Mouse (Mus musculus) layer of hippocampus, adult 18-20 months (tissue): ENCODE measurements around the gene Olfr916. TPM values are rescaled to one million over a fixed set of nuclear protein-coding genes. Genes with fewer than 3 reads are reported as not detected.

ENCODE experiments used
- DNase-seq, 2 experiments: peaks; one replicate each; pipeline ENCODE4 v3.0.0; 2022; ENCODE audit warnings: low spot score in 2 of 2
- long read RNA-seq: library from polyadenylated mRNA; stranded (forward); transcript quantifications from one replicate; pipeline ENCODE4 v2.0.0, GENCODE M21; 2021
- total RNA-seq, 2 experiments: library from RNA; stranded (reverse); gene quantifications; 2 replicates each; pipeline ENCODE4 v1.2.3; 2021

Gene Olfr916
- not detected for total RNA-seq
- long read RNA-seq = 0 reads

DNA sequence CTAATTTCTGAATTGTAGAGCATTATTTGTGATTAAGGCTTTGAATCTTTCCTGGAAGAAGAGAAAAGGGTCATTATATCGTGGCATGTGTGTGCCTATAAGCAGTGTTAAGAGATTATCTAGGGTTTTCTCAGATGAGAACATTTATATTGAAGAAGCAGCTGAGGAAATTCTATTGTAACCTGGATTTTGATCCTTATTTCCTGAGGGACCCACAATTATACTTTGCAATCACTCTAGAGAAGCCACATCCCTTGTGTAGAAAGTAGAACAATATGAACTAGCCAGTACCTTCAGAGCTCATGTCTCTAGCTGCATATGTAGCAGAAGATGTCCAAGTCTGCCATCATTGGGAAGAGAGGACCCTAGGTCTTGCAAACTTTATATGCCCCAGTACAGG, at the start of gene Olfr916:
TSS of gene Olfr916 (minus strand) at position 101 of the 400 bp plus-strand sequence.
- no peak for DNase-seq

DNA sequence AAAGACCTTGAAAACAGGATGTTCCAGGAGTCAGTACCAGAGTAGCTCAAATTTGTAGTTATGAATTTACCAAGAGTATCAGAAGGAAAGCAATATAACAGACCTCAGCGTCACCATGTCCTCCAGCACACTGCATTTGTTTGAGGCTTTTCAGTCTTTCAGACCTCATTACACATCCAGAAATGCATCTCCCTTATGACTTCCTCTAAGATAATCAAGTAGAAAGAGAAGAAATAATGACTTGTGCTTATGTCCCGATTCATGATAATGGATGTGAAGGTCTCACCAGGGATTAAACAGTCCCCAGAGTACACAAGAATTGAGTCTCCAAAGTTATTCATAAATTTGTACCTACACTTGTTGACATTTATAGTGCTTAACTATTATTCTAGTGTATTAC, 14.8 kb upstream of the Olfr916 start, which contains the start of gene Olfr918:
TSS of gene Olfr918 (minus strand) at position 101 of the 400 bp plus-strand sequence.
- no peak for DNase-seq

DNA sequence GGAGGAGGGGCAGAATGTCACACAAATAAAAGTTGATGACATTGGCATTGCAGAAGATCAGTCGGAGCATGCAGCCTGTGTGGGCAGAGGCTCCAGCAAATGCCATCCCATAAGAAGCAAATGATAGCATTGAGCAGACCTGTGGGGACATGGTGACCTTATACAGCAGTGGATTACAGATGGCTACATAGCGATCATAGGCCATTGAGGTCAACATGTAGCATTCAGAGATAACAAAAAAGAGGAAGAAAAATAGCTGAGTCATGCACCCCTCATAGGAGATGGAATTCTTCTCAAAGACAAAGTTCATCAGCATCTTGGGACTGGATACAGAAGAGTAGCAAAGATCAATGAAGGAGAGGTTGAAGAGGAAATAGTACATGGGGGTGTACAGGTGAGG, 13.2 kb upstream of the Olfr916 start:
- no peak for DNase-seq

DNA sequence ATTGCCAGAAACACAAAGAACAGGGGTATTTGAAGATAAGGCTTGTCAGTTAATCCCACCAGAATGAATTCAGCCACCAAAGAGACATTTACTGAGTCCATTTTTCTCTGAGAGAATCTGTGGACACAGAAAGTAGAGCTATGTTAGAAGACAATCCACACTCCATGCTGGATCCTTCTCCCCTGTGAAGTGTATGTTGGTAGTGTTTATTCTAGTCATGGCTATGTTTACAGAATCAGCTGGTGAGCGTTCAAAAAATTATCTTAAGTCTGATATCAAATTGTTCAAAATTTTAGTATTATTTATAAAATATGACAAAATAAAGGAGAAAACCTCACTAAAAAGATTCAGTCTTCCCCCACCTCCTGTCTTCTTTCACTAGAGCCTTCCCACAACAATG, 6.1 kb upstream of the Olfr916 start, which contains the start of gene Olfr917:
TSS of gene Olfr917 (minus strand) at position 101 of the 400 bp plus-strand sequence.
- DNase-seq = no peak

DNA sequence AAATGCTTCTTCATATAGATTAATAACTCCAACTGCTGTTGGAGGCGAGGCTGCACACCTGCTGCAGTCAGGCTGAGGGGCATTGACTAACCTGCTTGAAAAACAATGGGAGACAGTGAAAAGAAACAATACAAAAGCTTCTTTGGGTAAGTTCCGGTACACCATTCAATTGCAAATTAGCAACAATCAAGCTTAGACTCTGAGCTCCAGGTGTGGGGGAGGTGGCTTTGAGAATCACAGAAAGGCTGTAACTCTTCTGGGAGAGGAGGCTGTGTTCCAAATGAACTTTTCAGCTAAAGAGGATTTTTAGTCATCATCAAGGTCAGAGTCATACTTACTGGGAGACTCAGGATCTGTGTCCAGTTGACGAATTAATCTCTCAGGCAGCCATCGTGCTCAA, 27.3 kb downstream of the Olfr916 start:
- no peak for DNase-seq

Other genes with a start within 250 kb of the Olfr916 start
- gene Olfr901, start 230.4 kb downstream of the Olfr916 start, total RNA-seq = not detected
- gene Olfr902, start 212.2 kb downstream of the Olfr916 start, total RNA-seq = not detected
- gene Olfr904, start 196.7 kb downstream of the Olfr916 start, total RNA-seq = not detected
- not detected for gene Olfr905, start 188.8 kb downstream of the Olfr916 start, total RNA-seq
- not detected for gene Olfr906, start 172.8 kb downstream of the Olfr916 start, total RNA-seq
- gene Olfr907, start 164.1 kb downstream of the Olfr916 start, total RNA-seq = not detected
- not detected for gene Olfr911-ps1, start 138.3 kb downstream of the Olfr916 start, total RNA-seq
- gene Olfr910, start 122.0 kb downstream of the Olfr916 start, total RNA-seq = not detected
- gene Olfr912, start 79.7 kb downstream of the Olfr916 start, total RNA-seq = not detected
- not detected for gene Olfr913, start 67.1 kb downstream of the Olfr916 start, total RNA-seq
- not detected for gene Olfr914, start 54.8 kb downstream of the Olfr916 start, total RNA-seq
- not detected for gene Olfr917, start 6.0 kb upstream of the Olfr916 start, total RNA-seq
- not detected for gene Olfr918, start 14.7 kb upstream of the Olfr916 start, total RNA-seq
- not detected for gene Olfr919, start 43.8 kb upstream of the Olfr916 start, total RNA-seq
- gene Vwa5a, start 58.4 kb upstream of the Olfr916 start, total RNA-seq = 10 to 100 TPM; 13.4 to 14.6 TPM
- under 1 TPM; 0.12 to 0.15 TPM for gene Olfr920, start 92.4 kb upstream of the Olfr916 start, total RNA-seq
- gene Olfr921, start 113.2 kb upstream of the Olfr916 start, total RNA-seq = not detected
- gene Olfr922, start 154.7 kb upstream of the Olfr916 start, total RNA-seq = not detected
- gene Olfr923, start 166.7 kb upstream of the Olfr916 start, total RNA-seq = not detected
- not detected for gene Olfr924, start 184.6 kb upstream of the Olfr916 start, total RNA-seq
- gene Olfr26, start 195.2 kb upstream of the Olfr916 start, total RNA-seq = not detected
- not detected for gene Olfr926, start 217.3 kb upstream of the Olfr916 start, total RNA-seq